Mouse (Mus musculus): ENCODE measurements around the gene Ccdc117. TPM values are rescaled to one million over a fixed set of nuclear protein-coding genes. Genes with fewer than 3 reads are reported as not detected.

The Ccdc117 gene
- total RNA-seq (2014; rRNA removed) (10.1 and 10.5 TPM in 2 replicates), polyA plus RNA-seq (2015; fragmentation: Nextera tagmentation; extraction: Ambion mirVana) (5.8 and 6.6 TPM in 2 replicates)

- peaks cover 6% of the 10 kb centered on the region; the same call in 1 of the 2 replicates for H3K4me1 ChIP-seq (ENCODE audit: insufficient read depth, low read length)
- 1% methylated on average over 64 of the region's 65 CpGs for WGBS
- peak within 1 kb of the TSS; percentile 90 for H3K4me2 ChIP-seq (ENCODE audit: low read depth, low read length)
- TF ChIP-seq CTCF (IDR thresholded peaks at IDR 0.05; ENCODE audit: low read depth): peak; percentile 53
- peak within 1 kb of the TSS; percentile 67; the same call in 1 of the 2 replicates for H3K27ac ChIP-seq
- peak within 1 kb of the TSS; percentile 88 for H3K9ac ChIP-seq (replicated peaks; ENCODE audit: low read length)
- no peaks in the 10 kb centered on the region for H3K9me3 ChIP-seq (ENCODE audit: low read length)
- H3K27me3 ChIP-seq (ENCODE audit: insufficient read depth, low read length): no peaks in the 10 kb centered on the region
- H3K36me3 ChIP-seq (ENCODE audit: insufficient read depth, low read length): no peaks in the 10 kb centered on the region
- peak; percentile 98 for ATAC-seq
- peak within 1 kb of the TSS; percentile 96 for H3K4me3 ChIP-seq (ENCODE audit: low read length)
- peak; percentile 92 for DNase-seq (ENCODE audit: low spot score)
Measured at GRCm38 (mm10) chr11:5541799-5542481, at the start of gene Ccdc117. Gene Ccdc117 (minus strand): TSS chr11:5542187.

GRCm38 (mm10) chr11:5575046-5575445 lies 33.1 kb upstream of the Ccdc117 start:
- 84% methylated on average over 6 of the region's 6 CpGs for WGBS
- TF ChIP-seq CTCF (IDR thresholded peaks at IDR 0.05; ENCODE audit: low read depth): no peak
- no peak overlapping the region for H3K27ac ChIP-seq
- H3K4me3 ChIP-seq (ENCODE audit: low read length): no peak overlapping the region
- no peak for ATAC-seq
- no peaks in the 10 kb centered on the region for H3K27me3 ChIP-seq (ENCODE audit: insufficient read depth, low read length)
- no peak for DNase-seq (ENCODE audit: low spot score)
- H3K9ac ChIP-seq (replicated peaks; ENCODE audit: low read length): no peak overlapping the region
- no peaks in the 10 kb centered on the region for H3K9me3 ChIP-seq (ENCODE audit: low read length)
- H3K4me1 ChIP-seq (ENCODE audit: insufficient read depth, low read length): no peaks in the 10 kb centered on the region
- H3K36me3 ChIP-seq (ENCODE audit: insufficient read depth, low read length): no peaks in the 10 kb centered on the region
- no peak overlapping the region for H3K4me2 ChIP-seq (ENCODE audit: low read depth, low read length)

GRCm38 (mm10) chr11:5573821-5574220 lies 31.8 kb upstream of the Ccdc117 start:
- Histone ChIP-seq H3K27me3 (ENCODE audit: insufficient read depth, low read length) (no peaks in the 10 kb centered on the region), H3K9me3 (ENCODE audit: low read length) (no peaks in the 10 kb centered on the region), H3K4me3 (ENCODE audit: low read length) (no peak overlapping the region), H3K9ac (replicated peaks; ENCODE audit: low read length) (no peak overlapping the region), H3K36me3 (ENCODE audit: insufficient read depth, low read length) (no peaks in the 10 kb centered on the region), H3K4me1 (ENCODE audit: insufficient read depth, low read length) (no peaks in the 10 kb centered on the region), H3K27ac (no peak overlapping the region), H3K4me2 (ENCODE audit: low read depth, low read length) (no peak overlapping the region)
- 82% methylated on average over 2 of the region's 2 CpGs for WGBS
- ATAC-seq (no peak), DNase-seq (ENCODE audit: low spot score) (no peak)
- no peak for TF ChIP-seq CTCF (IDR thresholded peaks at IDR 0.05; ENCODE audit: low read depth)

- Histone ChIP-seq H3K36me3 (ENCODE audit: insufficient read depth, low read length) (no peaks in the 10 kb centered on the region), H3K9ac (replicated peaks; ENCODE audit: low read length) (no peak overlapping the region), H3K9me3 (ENCODE audit: low read length) (no peaks in the 10 kb centered on the region), H3K27ac (no peak overlapping the region), H3K4me2 (ENCODE audit: low read depth, low read length) (no peak overlapping the region), H3K27me3 (ENCODE audit: insufficient read depth, low read length) (no peaks in the 10 kb centered on the region), H3K4me1 (ENCODE audit: insufficient read depth, low read length) (no peaks in the 10 kb centered on the region), H3K4me3 (ENCODE audit: low read length) (no peak overlapping the region)
- TF ChIP-seq CTCF (IDR thresholded peaks at IDR 0.05; ENCODE audit: low read depth): no peak
- 95% methylated on average over 4 of the region's 4 CpGs for WGBS
- no peak for ATAC-seq
- DNase-seq (ENCODE audit: low spot score): no peak
Measured at GRCm38 (mm10) chr11:5571856-5572255, 29.9 kb upstream of the Ccdc117 start.

- no peaks in the 10 kb centered on the region for H3K4me1 ChIP-seq (ENCODE audit: insufficient read depth, low read length)
- ATAC-seq (no peak), DNase-seq (ENCODE audit: low spot score) (peak; percentile 2)
- TF ChIP-seq CTCF (IDR thresholded peaks at IDR 0.05; ENCODE audit: low read depth): no peak
- H3K4me3 ChIP-seq (ENCODE audit: low read length): no peak within 1 kb of the TSS
- no peaks in the 10 kb centered on the region for H3K36me3 ChIP-seq (ENCODE audit: insufficient read depth, low read length)
- no peak within 1 kb of the TSS for H3K4me2 ChIP-seq (ENCODE audit: low read depth, low read length)
- H3K27ac ChIP-seq: no peak within 1 kb of the TSS
- H3K9me3 ChIP-seq (ENCODE audit: low read length): no peaks in the 10 kb centered on the region
- WGBS: 60% methylated on average over 12 of the region's 12 CpGs
- no peaks in the 10 kb centered on the region for H3K27me3 ChIP-seq (ENCODE audit: insufficient read depth, low read length)
- no peak within 1 kb of the TSS for H3K9ac ChIP-seq (replicated peaks; ENCODE audit: low read length)
Measured at GRCm38 (mm10) chr11:5569474-5569873, 27.5 kb upstream of the Ccdc117 start, which contains the start of gene Ankrd36. Gene Ankrd36 (plus strand): TSS chr11:5569684.

GRCm38 (mm10) chr11:5568082-5568481 lies 26.1 kb upstream of the Ccdc117 start:
- no peak for TF ChIP-seq CTCF (IDR thresholded peaks at IDR 0.05; ENCODE audit: low read depth)
- DNase-seq (ENCODE audit: low spot score): no peak
- ATAC-seq: no peak
- 92% methylated on average over 5 of the region's 5 CpGs for WGBS
- no peaks in the 10 kb centered on the region for H3K36me3 ChIP-seq (ENCODE audit: insufficient read depth, low read length)
- no peak overlapping the region for H3K9ac ChIP-seq (replicated peaks; ENCODE audit: low read length)
- no peak overlapping the region for H3K4me2 ChIP-seq (ENCODE audit: low read depth, low read length)
- no peak overlapping the region for H3K4me3 ChIP-seq (ENCODE audit: low read length)
- no peaks in the 10 kb centered on the region for H3K27me3 ChIP-seq (ENCODE audit: insufficient read depth, low read length)
- no peaks in the 10 kb centered on the region for H3K9me3 ChIP-seq (ENCODE audit: low read length)
- H3K27ac ChIP-seq: no peak overlapping the region
- no peaks in the 10 kb centered on the region for H3K4me1 ChIP-seq (ENCODE audit: insufficient read depth, low read length)

- no peak for TF ChIP-seq CTCF (IDR thresholded peaks at IDR 0.05; ENCODE audit: low read depth)
- 97% methylated on average over 6 of the region's 6 CpGs for WGBS
- ATAC-seq: no peak
Measured at GRCm38 (mm10) chr11:5567654-5568053, 25.7 kb upstream of the Ccdc117 start.

More at GRCm38 (mm10) chr11:5567654-5568053, 25.7 kb upstream of the Ccdc117 start:
- Histone ChIP-seq H3K36me3 (ENCODE audit: insufficient read depth, low read length) (no peaks in the 10 kb centered on the region), H3K27ac (no peak overlapping the region), H3K27me3 (ENCODE audit: insufficient read depth, low read length) (no peaks in the 10 kb centered on the region), H3K4me1 (ENCODE audit: insufficient read depth, low read length) (no peaks in the 10 kb centered on the region), H3K4me2 (ENCODE audit: low read depth, low read length) (no peak overlapping the region), H3K4me3 (ENCODE audit: low read length) (no peak overlapping the region), H3K9me3 (ENCODE audit: low read length) (no peaks in the 10 kb centered on the region), H3K9ac (replicated peaks; ENCODE audit: low read length) (no peak overlapping the region)
- no peak for DNase-seq (ENCODE audit: low spot score)
